20 mouse cellular contexts compared by ENCODE assay signal in genomic region chr15:101059570-101060279, GRCm38 (mm10). TPM values are rescaled to one million over a fixed set of nuclear protein-coding genes. Genes with fewer than 3 reads are reported as not detected.
DNase-seq lines count a peak whose midpoint lies in the region; ATAC-seq and TF ChIP-seq lines count a peak whose summit lies in the region.
"Had no signal": no experiment of that assay in that cellular context is flagged by ENCODE, and none has a peak within 500 bp of the region (broad histone marks: within the 10 kb centered on the region; RNA-seq: fewer than 3 reads in every experiment).

No protein-coding gene starts in this region.

- peak overlapping the region; percentile 5; the same call in 1 of the 2 replicates for H3K4me3 ChIP-seq in forebrain, embryonic 10.5 days
- no peak overlapping the region for H3K4me3 ChIP-seq in forebrain, embryonic 15.5 days
- H3K4me3 ChIP-seq in midbrain, embryonic 10.5 days: peak overlapping the region; percentile 30
- no peak overlapping the region for H3K4me3 ChIP-seq in midbrain, postnatal 0 days (ENCODE audit: low read depth, low read length)
- H3K4me3 ChIP-seq in midbrain, embryonic 14.5 days (replicated peaks; ENCODE audit: low read depth, low read length): no peak overlapping the region
- H3K4me3 ChIP-seq: hindbrain, embryonic 15.5 days; liver, embryonic 13.5 days; stomach, embryonic 15.5 days had no signal

- peaks cover 17% of the 10 kb centered on the region for H3K36me3 ChIP-seq in forebrain, embryonic 10.5 days (replicated peaks)
- H3K36me3 ChIP-seq in forebrain, embryonic 15.5 days: no peaks in the 10 kb centered on the region
- H3K36me3 ChIP-seq in midbrain, embryonic 10.5 days: peaks cover 20% of the 10 kb centered on the region
- no peaks in the 10 kb centered on the region for H3K36me3 ChIP-seq in midbrain, postnatal 0 days (ENCODE audit: insufficient read depth, low read length)
- no peaks in the 10 kb centered on the region for H3K36me3 ChIP-seq in midbrain, embryonic 14.5 days (ENCODE audit: control insufficient read depth, insufficient read depth, low read length)
- H3K36me3 ChIP-seq: hindbrain, embryonic 15.5 days; liver, embryonic 13.5 days; stomach, embryonic 15.5 days had no signal

- TF ChIP-seq CTCF in midbrain, postnatal 0 days (IDR thresholded peaks at IDR 0.05): no peak

- 19% methylated on average over 9 of the region's 9 CpGs for WGBS in forebrain, embryonic 10.5 days
- 13% methylated on average over 9 of the region's 9 CpGs for WGBS in forebrain, embryonic 15.5 days
- 12% methylated on average over 9 of the region's 9 CpGs for WGBS in midbrain, embryonic 10.5 days
- WGBS in midbrain, postnatal 0 days: 15% methylated on average over 9 of the region's 9 CpGs
- WGBS in midbrain, embryonic 14.5 days: 6% methylated on average over 9 of the region's 9 CpGs

- no peaks in the 10 kb centered on the region for H3K9me3 ChIP-seq in forebrain, embryonic 10.5 days
- no peaks in the 10 kb centered on the region for H3K9me3 ChIP-seq in forebrain, embryonic 15.5 days
- H3K9me3 ChIP-seq in midbrain, embryonic 10.5 days (replicated peaks): no peaks in the 10 kb centered on the region
- H3K9me3 ChIP-seq in midbrain, postnatal 0 days (ENCODE audit: low read length): no peaks in the 10 kb centered on the region
- no peaks in the 10 kb centered on the region for H3K9me3 ChIP-seq in midbrain, embryonic 14.5 days (ENCODE audit: control insufficient read depth, low read length)
- H3K9me3 ChIP-seq: hindbrain, embryonic 15.5 days; liver, embryonic 13.5 days; stomach, embryonic 15.5 days had no signal

- H3K27me3 ChIP-seq in forebrain, embryonic 10.5 days (ENCODE audit: poor library complexity, severe bottlenecking): peaks cover 41% of the 10 kb centered on the region
- H3K27me3 ChIP-seq in forebrain, embryonic 15.5 days: peaks cover 19% of the 10 kb centered on the region
- peaks cover 42% of the 10 kb centered on the region for H3K27me3 ChIP-seq in midbrain, embryonic 10.5 days (ENCODE audit: low read depth, poor library complexity, severe bottlenecking)
- peaks cover 8% of the 10 kb centered on the region for H3K27me3 ChIP-seq in midbrain, postnatal 0 days (ENCODE audit: insufficient read depth, low read length)
- peaks cover 10% of the 10 kb centered on the region; the same call in 1 of the 2 replicates for H3K27me3 ChIP-seq in midbrain, embryonic 14.5 days (ENCODE audit: control insufficient read depth, insufficient read depth, low read length)

- H3K4me1 ChIP-seq in forebrain, embryonic 10.5 days: peaks cover 78% of the 10 kb centered on the region
- H3K4me1 ChIP-seq in forebrain, embryonic 15.5 days: peaks cover 11% of the 10 kb centered on the region
- peaks cover 88% of the 10 kb centered on the region for H3K4me1 ChIP-seq in midbrain, embryonic 10.5 days
- no peaks in the 10 kb centered on the region for H3K4me1 ChIP-seq in midbrain, postnatal 0 days (ENCODE audit: insufficient read depth, low read length)
- peaks cover 12% of the 10 kb centered on the region for H3K4me1 ChIP-seq in midbrain, embryonic 14.5 days (ENCODE audit: control insufficient read depth, insufficient read depth, low read length)
- H3K4me1 ChIP-seq: liver, embryonic 13.5 days had no signal

- DNase-seq in forebrain, embryonic 10.5 days (ENCODE audit: extremely low spot score, low spot score): no peak
- peak; percentile 73 for DNase-seq in midbrain, embryonic 10.5 days (ENCODE audit: low spot score)
- no peak for DNase-seq in midbrain, postnatal 0 days (ENCODE audit: low spot score)
- peak; percentile 55 for DNase-seq in midbrain, embryonic 14.5 days
- no peak for DNase-seq in kidney, adult 18-20 months
- no peak for DNase-seq in thymus, postnatal 4 days
- DNase-seq in adrenal gland, postnatal 10 days: no peak
- DNase-seq: cerebellum, postnatal 36 days; kidney, adult 2 months; left cerebral cortex, postnatal 4 days; liver, embryonic 13.5 days; lung, postnatal 10 days; spleen, adult 18-20 months had no signal

- no peak for ATAC-seq in forebrain, embryonic 15.5 days (replicated peaks)
- no peak for ATAC-seq in midbrain, postnatal 0 days (ENCODE audit: low FRiP score)
- ATAC-seq in midbrain, embryonic 14.5 days (ENCODE audit: low FRiP score, low TSS enrichment): peak; percentile 43; the same call in 1 of the 2 replicates
- ATAC-seq: activated CD4-positive, CD25-positive, alpha-beta regulatory T cell, adult 4 months had no signal

- no peak overlapping the region for H3K9ac ChIP-seq in forebrain, embryonic 15.5 days (replicated peaks)
- H3K9ac ChIP-seq in midbrain, postnatal 0 days (replicated peaks; ENCODE audit: low read length, poor library complexity, severe bottlenecking): no peak overlapping the region
- no peak overlapping the region for H3K9ac ChIP-seq in midbrain, embryonic 14.5 days (replicated peaks; ENCODE audit: low read length)
- H3K9ac ChIP-seq: hindbrain, embryonic 15.5 days; liver, embryonic 13.5 days; stomach, embryonic 15.5 days had no signal

- H3K4me2 ChIP-seq in forebrain, embryonic 15.5 days (replicated peaks): no peak overlapping the region
- no peak overlapping the region for H3K4me2 ChIP-seq in midbrain, postnatal 0 days (ENCODE audit: low read depth, low read length, poor library complexity, severe bottlenecking)
- no peak overlapping the region for H3K4me2 ChIP-seq in midbrain, embryonic 14.5 days (ENCODE audit: low read length)
- H3K4me2 ChIP-seq: hindbrain, embryonic 15.5 days; liver, embryonic 13.5 days; stomach, embryonic 15.5 days had no signal

- H3K27ac ChIP-seq in forebrain, embryonic 10.5 days: peak overlapping the region; percentile 70
- no peak overlapping the region for H3K27ac ChIP-seq in forebrain, embryonic 15.5 days (replicated peaks)
- H3K27ac ChIP-seq in midbrain, embryonic 10.5 days (replicated peaks): peak overlapping the region; percentile 87
- no peak overlapping the region for H3K27ac ChIP-seq in midbrain, postnatal 0 days (ENCODE audit: low read depth, low read length)
- H3K27ac ChIP-seq in midbrain, embryonic 14.5 days (replicated peaks; ENCODE audit: low read depth, low read length): no peak overlapping the region
- H3K27ac ChIP-seq: hindbrain, embryonic 15.5 days; liver, embryonic 13.5 days; stomach, embryonic 15.5 days had no signal

RNA-seq across cellular contexts. Expression of gene Gm47841, which starts 12.5 kb away (rescaled TPM):
- polyA plus RNA-seq in forebrain, embryonic 10.5 days (2016; fragmentation: Nextera tagmentation; extraction: Ambion mirVana): not detected in 2 replicates
- polyA plus RNA-seq in forebrain, embryonic 15.5 days (2015; fragmentation: Nextera tagmentation; extraction: Ambion mirVana): not detected in 2 replicates
- not detected in 2 replicates for polyA plus RNA-seq in midbrain, embryonic 10.5 days (2016; fragmentation: Nextera tagmentation; extraction: Ambion mirVana)
- total RNA-seq in midbrain, postnatal 0 days (2014; rRNA removed): not detected in 2 replicates
- not detected in 2 replicates for polyA plus RNA-seq in midbrain, postnatal 0 days (2015; fragmentation: Nextera tagmentation; extraction: Ambion mirVana)
- not detected in 2 replicates for polyA plus RNA-seq in midbrain, embryonic 14.5 days (2014; fragmentation: Nextera tagmentation; extraction: Ambion mirVana)
- total RNA-seq in adrenal gland, postnatal 10 days (2021): under 1 TPM in 1 of 2 experiments, not detected in 1; 0.33 TPM
- total RNA-seq: left cerebral cortex, postnatal 4 days; neutrophil, adult 5-6 weeks had no signal
- polyA plus RNA-seq: activated CD4-positive, CD25-positive, alpha-beta regulatory T cell, adult 4 months; gonadal fat pad, adult 2 months; heart, embryonic 14.5 days; hindbrain, embryonic 15.5 days; kidney, adult 2 months; liver, embryonic 13.5 days; stomach, embryonic 15.5 days had no signal

RNA-seq across cellular contexts. Expression of gene Fignl2, which starts 18.6 kb away (rescaled TPM):
- polyA plus RNA-seq in forebrain, embryonic 10.5 days (2016; fragmentation: Nextera tagmentation; extraction: Ambion mirVana): 0.80 and 0.82 TPM in 2 replicates
- not detected in 2 replicates for polyA plus RNA-seq in forebrain, embryonic 15.5 days (2015; fragmentation: Nextera tagmentation; extraction: Ambion mirVana)
- 0.88 and 1.7 TPM in 2 replicates for polyA plus RNA-seq in midbrain, embryonic 10.5 days (2016; fragmentation: Nextera tagmentation; extraction: Ambion mirVana)
- total RNA-seq in midbrain, postnatal 0 days (2014; rRNA removed): 1.0 and 3.4 TPM in 2 replicates
- 0.04 and 0.05 TPM in 2 replicates for polyA plus RNA-seq in midbrain, postnatal 0 days (2015; fragmentation: Nextera tagmentation; extraction: Ambion mirVana)
- polyA plus RNA-seq in midbrain, embryonic 14.5 days (2014; fragmentation: Nextera tagmentation; extraction: Ambion mirVana): 0.09 and 0.11 TPM in 2 replicates
- total RNA-seq in adrenal gland, postnatal 10 days (2021): 10 to 100 TPM in 1 of 2 experiments, 1 to 10 TPM in 1; 8.4 to 11.0 TPM
- polyA plus RNA-seq: activated CD4-positive, CD25-positive, alpha-beta regulatory T cell, adult 4 months had no signal

RNA-seq across cellular contexts. Expression of gene Ankrd33, which starts 55.8 kb away (rescaled TPM):
- polyA plus RNA-seq in forebrain, embryonic 10.5 days (2016; fragmentation: Nextera tagmentation; extraction: Ambion mirVana): not detected in 2 replicates
- polyA plus RNA-seq in forebrain, embryonic 15.5 days (2015; fragmentation: Nextera tagmentation; extraction: Ambion mirVana): not detected in 2 replicates
- not detected in 2 replicates for polyA plus RNA-seq in midbrain, embryonic 10.5 days (2016; fragmentation: Nextera tagmentation; extraction: Ambion mirVana)
- not detected in 2 replicates for total RNA-seq in midbrain, postnatal 0 days (2014; rRNA removed)
- polyA plus RNA-seq in midbrain, postnatal 0 days (2015; fragmentation: Nextera tagmentation; extraction: Ambion mirVana): not detected in 2 replicates
- not detected in 2 replicates for polyA plus RNA-seq in midbrain, embryonic 14.5 days (2014; fragmentation: Nextera tagmentation; extraction: Ambion mirVana)
- total RNA-seq in adrenal gland, postnatal 10 days (2021): under 1 TPM; 0.24 to 0.33 TPM
- total RNA-seq: left cerebral cortex, postnatal 4 days; neutrophil, adult 5-6 weeks had no signal
- polyA plus RNA-seq: activated CD4-positive, CD25-positive, alpha-beta regulatory T cell, adult 4 months; gonadal fat pad, adult 2 months; heart, embryonic 14.5 days; hindbrain, embryonic 15.5 days; kidney, adult 2 months; liver, embryonic 13.5 days; stomach, embryonic 15.5 days had no signal

Comparison
In these comparisons a context has a peak if more than half of its experiments do, and no peak if none do; other contexts are left out.
1. DNase-seq: peak in midbrain, embryonic 10.5 days (single experiment) and midbrain, embryonic 14.5 days (single experiment); none in forebrain, embryonic 10.5 days (single experiment), midbrain, postnatal 0 days (single experiment), kidney, adult 18-20 months (single experiment), thymus, postnatal 4 days (single experiment) and adrenal gland, postnatal 10 days (single experiment).
2. H3K27ac ChIP-seq: peak in forebrain, embryonic 10.5 days (single experiment) and midbrain, embryonic 10.5 days (single experiment); none in forebrain, embryonic 15.5 days (single experiment), midbrain, postnatal 0 days (single experiment) and midbrain, embryonic 14.5 days (single experiment).
3. H3K4me3 ChIP-seq: peak in forebrain, embryonic 10.5 days (single experiment) and midbrain, embryonic 10.5 days (single experiment); none in forebrain, embryonic 15.5 days (single experiment), midbrain, postnatal 0 days (single experiment) and midbrain, embryonic 14.5 days (single experiment).